Mouse (Mus musculus) kidney, embryonic 16.5 days (tissue): Measurements from ENCODE around the gene AI481877. TPM values are rescaled to one million over a fixed set of nuclear protein-coding genes. Genes with fewer than 3 reads are reported as not detected.

ENCODE experiments used
- ATAC-seq: fragments of 200-750 bp; cut with Nextera tagmentation; 2 replicates; pipeline ENCODE4 v1.8.0; 2017; ENCODE audit warnings: moderate TSS enrichment; ENCODE audit not compliant: low FRiP score, low TSS enrichment
- H3K27ac ChIP-seq: fragments of 300-500 bp; sonication (generic); 2 replicates; pipeline ENCODE4 v1.5.1; 2014; ENCODE audit warnings: low read length
- H3K27me3 ChIP-seq: fragments of 300-500 bp; sonication (generic); 2 replicates; pipeline ENCODE4 v1.6.1; 2014; ENCODE audit warnings: low read length, control low read depth, mixed read lengths; ENCODE audit not compliant: insufficient read depth
- H3K36me3 ChIP-seq: fragments of 300-500 bp; sonication (generic); 2 replicates; pipeline ENCODE4 v1.6.1; 2014; ENCODE audit warnings: low read length, control low read depth, mixed read lengths; ENCODE audit not compliant: insufficient read depth
- H3K4me1 ChIP-seq: fragments of 300-500 bp; sonication (generic); 2 replicates; pipeline ENCODE4 v1.6.1; 2014; ENCODE audit warnings: low read length, control low read depth, mixed read lengths; ENCODE audit not compliant: insufficient read depth
- H3K4me2 ChIP-seq: fragments of 300-500 bp; sonication (generic); replicated peaks from 2 replicates; pipeline ENCODE4 v1.6.1; 2014; ENCODE audit warnings: low read depth, low read length
- H3K4me3 ChIP-seq: fragments of 300-500 bp; sonication (generic); 2 replicates; pipeline ENCODE4 v1.5.1; 2014; ENCODE audit warnings: mild to moderate bottlenecking, low read length
- H3K9ac ChIP-seq: fragments of 300-500 bp; sonication (generic); replicated peaks from 2 replicates; pipeline ENCODE4 v1.6.1; 2014; ENCODE audit warnings: low read length
- H3K9me3 ChIP-seq: fragments of 300-500 bp; sonication (generic); 2 replicates; pipeline ENCODE4 v1.6.1; 2016; ENCODE audit warnings: low read length, control low read depth
- WGBS: fragments of 180-500 bp; shearing (Covaris S2); extraction: QIAGEN DNeasy Blood & Tissue Kit; methylation state at CpG from one replicate; pipeline ENCODE4 v1.1.7; 2014; 5-methylcytosine and 5-hydroxymethylcytosine counted together
- polyA plus RNA-seq: library from polyadenylated mRNA; unstranded; fragments of >200 nt; fragmentation: Nextera tagmentation; extraction: Ambion mirVana; gene quantifications from 2 replicates; pipeline ENCODE4 v1.2.1, GENCODE M21; 2015

The AI481877 gene
- polyA plus RNA-seq, 1 experiment from 2014 or later, result not detected

- no peak for ATAC-seq
- no peaks in the 10 kb centered on the region for H3K27me3 ChIP-seq
- H3K9ac ChIP-seq, result no peak overlapping the region
- H3K9me3 ChIP-seq, result no peaks in the 10 kb centered on the region
- no peak overlapping the region for H3K4me3 ChIP-seq
- no peaks in the 10 kb centered on the region for H3K36me3 ChIP-seq
- WGBS, result 70% methylated on average over 2 of the region's 2 CpGs
- no peaks in the 10 kb centered on the region for H3K4me1 ChIP-seq
- no peak overlapping the region for H3K27ac ChIP-seq
- H3K4me2 ChIP-seq, result no peak overlapping the region
These were observed 33.8 kb upstream of the AI481877 start for GRCm38 (mm10) chr4:59172616-59173015.

GRCm38 (mm10) chr4:59169981-59170380 lies 31.2 kb upstream of the AI481877 start:
- Histone ChIP-seq H3K9me3 (no peaks in the 10 kb centered on the region), H3K4me3 (no peak overlapping the region), H3K36me3 (no peaks in the 10 kb centered on the region), H3K4me2 (no peak overlapping the region), H3K4me1 (no peaks in the 10 kb centered on the region), H3K27ac (no peak overlapping the region), H3K9ac (no peak overlapping the region), H3K27me3 (no peaks in the 10 kb centered on the region)
- ATAC-seq, result no peak
- 69% methylated on average over 5 of the region's 5 CpGs for WGBS

- Histone ChIP-seq H3K9ac (no peak overlapping the region), H3K4me3 (no peak overlapping the region), H3K36me3 (no peaks in the 10 kb centered on the region), H3K4me2 (no peak overlapping the region), H3K27me3 (no peaks in the 10 kb centered on the region), H3K27ac (no peak overlapping the region), H3K4me1 (no peaks in the 10 kb centered on the region), H3K9me3 (no peaks in the 10 kb centered on the region)
- ATAC-seq, result no peak
- WGBS, result 93% methylated on average over 2 of the region's 2 CpGs
These were observed 28.6 kb upstream of the AI481877 start for GRCm38 (mm10) chr4:59167251-59167847.

- Histone ChIP-seq H3K9me3 (no peaks in the 10 kb centered on the region), H3K4me1 (0 out of 2 replicates have a peak, but pooled peaks cover 5% of the 10 kb centered on the region), H3K36me3 (no peaks in the 10 kb centered on the region), H3K4me3 (no peak overlapping the region), H3K4me2 (no peak overlapping the region), H3K9ac (no peak overlapping the region), H3K27ac (no peak overlapping the region), H3K27me3 (no peaks in the 10 kb centered on the region)
- WGBS, result 78% methylated on average over 2 of the region's 2 CpGs
- no peak for ATAC-seq
These were observed 25.3 kb upstream of the AI481877 start for GRCm38 (mm10) chr4:59164034-59164433.

- Histone ChIP-seq H3K27ac (no peak overlapping the region), H3K9ac (no peak overlapping the region), H3K9me3 (no peaks in the 10 kb centered on the region), H3K4me3 (no peak overlapping the region), H3K4me1 (0 out of 2 replicates have a peak, but pooled peaks cover 5% of the 10 kb centered on the region), H3K27me3 (no peaks in the 10 kb centered on the region), H3K4me2 (no peak overlapping the region), H3K36me3 (no peaks in the 10 kb centered on the region)
- no peak for ATAC-seq
- WGBS, result 54% methylated on average over 8 of the region's 8 CpGs
These were observed 22.3 kb upstream of the AI481877 start for GRCm38 (mm10) chr4:59160959-59161670.

GRCm38 (mm10) chr4:59160289-59160688 lies 21.5 kb upstream of the AI481877 start:
- WGBS, result 90% methylated on average over 5 of the region's 5 CpGs

GRCm38 (mm10) chr4:59157654-59158053 lies 18.9 kb upstream of the AI481877 start:
- H3K4me3 ChIP-seq, result no peak overlapping the region
- H3K4me1 ChIP-seq, result 0 out of 2 replicates have a peak, but pooled peaks cover 5% of the 10 kb centered on the region
- H3K9me3 ChIP-seq, result no peaks in the 10 kb centered on the region
- no peaks in the 10 kb centered on the region for H3K36me3 ChIP-seq
- H3K4me2 ChIP-seq, result no peak overlapping the region
- no peaks in the 10 kb centered on the region for H3K27me3 ChIP-seq
- ATAC-seq, result no peak
- 77% methylated on average over 2 of the region's 2 CpGs for WGBS
- H3K27ac ChIP-seq, result no peak overlapping the region
- H3K9ac ChIP-seq, result no peak overlapping the region

More at GRCm38 (mm10) chr4:59160289-59160688, 21.5 kb upstream of the AI481877 start:
- Histone ChIP-seq H3K9me3 (no peaks in the 10 kb centered on the region), H3K27me3 (no peaks in the 10 kb centered on the region), H3K9ac (no peak overlapping the region), H3K4me2 (no peak overlapping the region), H3K27ac (no peak overlapping the region), H3K4me1 (0 out of 2 replicates have a peak, but pooled peaks cover 5% of the 10 kb centered on the region), H3K4me3 (no peak overlapping the region), H3K36me3 (no peaks in the 10 kb centered on the region)
- ATAC-seq, result no peak

GRCm38 (mm10) chr4:59156897-59157592 lies 18.3 kb upstream of the AI481877 start:
- WGBS, result 44% methylated on average over 7 of the region's 7 CpGs
- no peaks in the 10 kb centered on the region for H3K9me3 ChIP-seq
- H3K4me2 ChIP-seq, result no peak overlapping the region
- H3K36me3 ChIP-seq, result no peaks in the 10 kb centered on the region
- no peaks in the 10 kb centered on the region for H3K27me3 ChIP-seq
- 0 out of 2 replicates have a peak, but pooled peaks cover 5% of the 10 kb centered on the region for H3K4me1 ChIP-seq
- ATAC-seq, result no peak
- H3K4me3 ChIP-seq, result no peak overlapping the region
- H3K27ac ChIP-seq, result no peak overlapping the region
- no peak overlapping the region for H3K9ac ChIP-seq

- Histone ChIP-seq H3K4me2 (no peak overlapping the region), H3K4me3 (no peak overlapping the region), H3K27me3 (no peaks in the 10 kb centered on the region), H3K9ac (no peak overlapping the region), H3K9me3 (no peaks in the 10 kb centered on the region), H3K4me1 (no peaks in the 10 kb centered on the region), H3K36me3 (no peaks in the 10 kb centered on the region), H3K27ac (no peak overlapping the region)
- no peak for ATAC-seq
- WGBS, result 67% methylated on average over 1 of the region's 1 CpGs
These were observed 13.2 kb upstream of the AI481877 start for GRCm38 (mm10) chr4:59151953-59152352.

GRCm38 (mm10) chr4:59150907-59151306 lies 12.1 kb upstream of the AI481877 start:
- no peaks in the 10 kb centered on the region for H3K4me1 ChIP-seq
- WGBS, result 58% methylated on average over 5 of the region's 5 CpGs

More at GRCm38 (mm10) chr4:59150907-59151306, 12.1 kb upstream of the AI481877 start:
- no peak for ATAC-seq
- H3K27me3 ChIP-seq, result no peaks in the 10 kb centered on the region
- no peak overlapping the region for H3K9ac ChIP-seq
- H3K9me3 ChIP-seq, result no peaks in the 10 kb centered on the region
- no peak overlapping the region for H3K4me3 ChIP-seq
- H3K27ac ChIP-seq, result no peak overlapping the region
- H3K4me2 ChIP-seq, result no peak overlapping the region
- no peaks in the 10 kb centered on the region for H3K36me3 ChIP-seq
